Mouse (Mus musculus): ENCODE results near the gene 1700025G04Rik. TPM values are rescaled to one million over a fixed set of nuclear protein-coding genes. Genes with fewer than 3 reads are reported as not detected.

1700025G04Rik gene
- polyA plus RNA-seq, 1 experiment, result 2.2 TPM

GRCm38 (mm10) chr1:151998721-151999206, 91.2 kb downstream of the 1700025G04Rik start:
- no peak for TF ChIP-seq POLR2A (IDR thresholded peaks at IDR 0.05; ENCODE audit: low read depth, low read length)
- no peak for TF ChIP-seq CTCF (conservative IDR thresholded peaks at IDR 0.05; ENCODE audit: insufficient read depth, insufficient read length, low read depth, low read length)
- DNase-seq, result no peak
- WGBS, result 91% methylated on average over 8 of the region's 8 CpGs

GRCm38 (mm10) chr1:151997591-151997990, 92.3 kb downstream of the 1700025G04Rik start:
- H3K27ac ChIP-seq (ENCODE audit: insufficient read depth, low read depth, low read length), result no peak overlapping the region
- TF ChIP-seq CTCF (conservative IDR thresholded peaks at IDR 0.05; ENCODE audit: insufficient read depth, insufficient read length, low read depth, low read length) (no peak), POLR2A (IDR thresholded peaks at IDR 0.05; ENCODE audit: low read depth, low read length) (no peak)
- H3K27me3 ChIP-seq (replicated peaks; ENCODE audit: control insufficient read depth, insufficient read depth, low read length), result no peaks in the 10 kb centered on the region
- H3K4me3 ChIP-seq (ENCODE audit: insufficient read depth, low read depth, low read length), result no peak overlapping the region
- DNase-seq, result no peak
- WGBS, result 66% methylated on average over 7 of the region's 7 CpGs
- no peaks in the 10 kb centered on the region for H3K36me3 ChIP-seq (ENCODE audit: control insufficient read depth, insufficient read depth, low read length)
- H3K4me1 ChIP-seq (ENCODE audit: control insufficient read depth, insufficient read depth, low read length), result no peaks in the 10 kb centered on the region

More at GRCm38 (mm10) chr1:151998721-151999206, 91.2 kb downstream of the 1700025G04Rik start:
- H3K27ac ChIP-seq (ENCODE audit: insufficient read depth, low read depth, low read length), result no peak overlapping the region
- no peaks in the 10 kb centered on the region for H3K36me3 ChIP-seq (ENCODE audit: control insufficient read depth, insufficient read depth, low read length)
- no peaks in the 10 kb centered on the region for H3K27me3 ChIP-seq (replicated peaks; ENCODE audit: control insufficient read depth, insufficient read depth, low read length)
- H3K4me3 ChIP-seq (ENCODE audit: insufficient read depth, low read depth, low read length), result no peak overlapping the region
- no peaks in the 10 kb centered on the region for H3K4me1 ChIP-seq (ENCODE audit: control insufficient read depth, insufficient read depth, low read length)

- Histone ChIP-seq H3K4me3 (ENCODE audit: insufficient read depth, low read depth, low read length) (no peak overlapping the region), H3K27me3 (replicated peaks; ENCODE audit: control insufficient read depth, insufficient read depth, low read length) (no peaks in the 10 kb centered on the region), H3K36me3 (ENCODE audit: control insufficient read depth, insufficient read depth, low read length) (no peaks in the 10 kb centered on the region), H3K27ac (ENCODE audit: insufficient read depth, low read depth, low read length) (no peak overlapping the region), H3K4me1 (ENCODE audit: control insufficient read depth, insufficient read depth, low read length) (no peaks in the 10 kb centered on the region)
- DNase-seq, result no peak
- TF ChIP-seq CTCF (conservative IDR thresholded peaks at IDR 0.05; ENCODE audit: insufficient read depth, insufficient read length, low read depth, low read length) (no peak), POLR2A (IDR thresholded peaks at IDR 0.05; ENCODE audit: low read depth, low read length) (no peak)
- 67% methylated on average over 10 of the region's 10 CpGs for WGBS
Observed at GRCm38 (mm10) chr1:151995948-151996697, 93.8 kb downstream of the 1700025G04Rik start.

GRCm38 (mm10) chr1:151994271-151994670, 95.7 kb downstream of the 1700025G04Rik start:
- Histone ChIP-seq H3K4me1 (ENCODE audit: control insufficient read depth, insufficient read depth, low read length) (no peaks in the 10 kb centered on the region), H3K4me3 (ENCODE audit: insufficient read depth, low read depth, low read length) (no peak overlapping the region), H3K27me3 (replicated peaks; ENCODE audit: control insufficient read depth, insufficient read depth, low read length) (no peaks in the 10 kb centered on the region), H3K36me3 (ENCODE audit: control insufficient read depth, insufficient read depth, low read length) (no peaks in the 10 kb centered on the region), H3K27ac (ENCODE audit: insufficient read depth, low read depth, low read length) (no peak overlapping the region)
- no peak for DNase-seq
- 95% methylated on average over 6 of the region's 6 CpGs for WGBS
- TF ChIP-seq POLR2A (IDR thresholded peaks at IDR 0.05; ENCODE audit: low read depth, low read length) (no peak), CTCF (conservative IDR thresholded peaks at IDR 0.05; ENCODE audit: insufficient read depth, insufficient read length, low read depth, low read length) (no peak)

GRCm38 (mm10) chr1:151991505-151991904, 98.4 kb downstream of the 1700025G04Rik start:
- 98% methylated on average over 4 of the region's 4 CpGs for WGBS

GRCm38 (mm10) chr1:151990615-151991014, 99.3 kb downstream of the 1700025G04Rik start:
- no peaks in the 10 kb centered on the region for H3K27me3 ChIP-seq (replicated peaks; ENCODE audit: control insufficient read depth, insufficient read depth, low read length)
- H3K4me1 ChIP-seq (ENCODE audit: control insufficient read depth, insufficient read depth, low read length), result no peaks in the 10 kb centered on the region
- H3K27ac ChIP-seq (ENCODE audit: insufficient read depth, low read depth, low read length), result no peak overlapping the region
- WGBS, result 70% methylated on average over 4 of the region's 4 CpGs
- no peak for DNase-seq
- H3K36me3 ChIP-seq (ENCODE audit: control insufficient read depth, insufficient read depth, low read length), result no peaks in the 10 kb centered on the region
- TF ChIP-seq POLR2A (IDR thresholded peaks at IDR 0.05; ENCODE audit: low read depth, low read length), result no peak
- TF ChIP-seq CTCF (conservative IDR thresholded peaks at IDR 0.05; ENCODE audit: insufficient read depth, insufficient read length, low read depth, low read length), result no peak
- no peak overlapping the region for H3K4me3 ChIP-seq (ENCODE audit: insufficient read depth, low read depth, low read length)

More at GRCm38 (mm10) chr1:151991505-151991904, 98.4 kb downstream of the 1700025G04Rik start:
- no peak for DNase-seq
- no peak for TF ChIP-seq POLR2A (IDR thresholded peaks at IDR 0.05; ENCODE audit: low read depth, low read length)
- no peak for TF ChIP-seq CTCF (conservative IDR thresholded peaks at IDR 0.05; ENCODE audit: insufficient read depth, insufficient read length, low read depth, low read length)
- Histone ChIP-seq H3K27ac (ENCODE audit: insufficient read depth, low read depth, low read length) (no peak overlapping the region), H3K4me1 (ENCODE audit: control insufficient read depth, insufficient read depth, low read length) (no peaks in the 10 kb centered on the region), H3K4me3 (ENCODE audit: insufficient read depth, low read depth, low read length) (no peak overlapping the region), H3K27me3 (replicated peaks; ENCODE audit: control insufficient read depth, insufficient read depth, low read length) (no peaks in the 10 kb centered on the region), H3K36me3 (ENCODE audit: control insufficient read depth, insufficient read depth, low read length) (no peaks in the 10 kb centered on the region)

- H3K36me3 ChIP-seq (ENCODE audit: control insufficient read depth, insufficient read depth, low read length), result no peaks in the 10 kb centered on the region
- H3K27ac ChIP-seq (ENCODE audit: insufficient read depth, low read depth, low read length), result no peak overlapping the region
- no peak for DNase-seq
- H3K4me1 ChIP-seq (ENCODE audit: control insufficient read depth, insufficient read depth, low read length), result no peaks in the 10 kb centered on the region
- TF ChIP-seq POLR2A (IDR thresholded peaks at IDR 0.05; ENCODE audit: low read depth, low read length) (no peak), CTCF (conservative IDR thresholded peaks at IDR 0.05; ENCODE audit: insufficient read depth, insufficient read length, low read depth, low read length) (no peak)
- H3K4me3 ChIP-seq (ENCODE audit: insufficient read depth, low read depth, low read length), result no peak overlapping the region
- no peaks in the 10 kb centered on the region for H3K27me3 ChIP-seq (replicated peaks; ENCODE audit: control insufficient read depth, insufficient read depth, low read length)
- 72% methylated on average over 7 of the region's 7 CpGs for WGBS
Observed at GRCm38 (mm10) chr1:151988713-151989112, 101.2 kb downstream of the 1700025G04Rik start.
